Mouse (Mus musculus) spleen, postnatal 4 days (tissue): ENCODE measurements around the gene Pbx1.

Source experiments
- DNase-seq, 2 experiments: peaks; one replicate each; pipeline ENCODE4 v3.0.0; 2022; ENCODE audit warnings: low spot score in 2 of 2

Gene Pbx1

GRCm38 (mm10) chr1:168265594-168266390 lies 166.3 kb downstream of the Pbx1 start:
- no peak for DNase-seq

GRCm38 (mm10) chr1:168265090-168265489 lies 167.0 kb downstream of the Pbx1 start:
- no peak for DNase-seq

- no peak for DNase-seq
Observed at GRCm38 (mm10) chr1:168260391-168260790, 171.7 kb downstream of the Pbx1 start.

GRCm38 (mm10) chr1:168258856-168259255 lies 173.2 kb downstream of the Pbx1 start:
- DNase-seq, result no peak

- no peak for DNase-seq
Observed at GRCm38 (mm10) chr1:168255347-168255908, 176.6 kb downstream of the Pbx1 start.

GRCm38 (mm10) chr1:168246968-168247724 lies 184.9 kb downstream of the Pbx1 start:
- DNase-seq, result no peak

- DNase-seq, result no peak
Observed at GRCm38 (mm10) chr1:168245539-168245938, 186.5 kb downstream of the Pbx1 start.

GRCm38 (mm10) chr1:168243759-168244158 lies 188.3 kb downstream of the Pbx1 start:
- DNase-seq, result no peak

GRCm38 (mm10) chr1:168243068-168243467 lies 189.0 kb downstream of the Pbx1 start:
- no peak for DNase-seq

- no peak for DNase-seq
Observed at GRCm38 (mm10) chr1:168241316-168241715, 190.8 kb downstream of the Pbx1 start.

- no peak for DNase-seq
Observed at GRCm38 (mm10) chr1:168240846-168241245, 191.2 kb downstream of the Pbx1 start.

GRCm38 (mm10) chr1:168240386-168240785 lies 191.7 kb downstream of the Pbx1 start:
- DNase-seq, result no peak

GRCm38 (mm10) chr1:168236101-168236500 lies 196.0 kb downstream of the Pbx1 start:
- no peak for DNase-seq

- DNase-seq, result no peak
Observed at GRCm38 (mm10) chr1:168234355-168234754, 197.7 kb downstream of the Pbx1 start.

GRCm38 (mm10) chr1:168233182-168233581 lies 198.9 kb downstream of the Pbx1 start:
- DNase-seq, result no peak

GRCm38 (mm10) chr1:168231548-168232429 lies 200.3 kb downstream of the Pbx1 start:
- no peak for DNase-seq

- DNase-seq, result no peak
Observed at GRCm38 (mm10) chr1:168230858-168231257, 201.2 kb downstream of the Pbx1 start.

- no peak for DNase-seq
Observed at GRCm38 (mm10) chr1:168230134-168230533, 201.9 kb downstream of the Pbx1 start.

- no peak for DNase-seq
Observed at GRCm38 (mm10) chr1:168228756-168229526, 203.1 kb downstream of the Pbx1 start.

- no peak for DNase-seq
Observed at GRCm38 (mm10) chr1:168226150-168226549, 205.9 kb downstream of the Pbx1 start.

- DNase-seq, result no peak
Observed at GRCm38 (mm10) chr1:168225595-168226127, 206.4 kb downstream of the Pbx1 start.
